Mouse (Mus musculus) cortical plate, adult 2 months (tissue): ENCODE results near the gene Tifab. TPM values are rescaled to one million over a fixed set of nuclear protein-coding genes. Genes with fewer than 3 reads are reported as not detected.

ENCODE experiments used
- H3K27ac ChIP-seq: fragments of 200-500 bp; 2 replicates; pipeline ENCODE4 v1.5.1; 2012; ENCODE audit warnings: low read length, control low read depth, inconsistent platforms; ENCODE audit not compliant: insufficient read depth
- H3K4me1 ChIP-seq: fragments of 200-500 bp; 2 replicates; pipeline ENCODE4 v1.6.1; 2011; ENCODE audit warnings: low read length; ENCODE audit not compliant: control insufficient read depth, insufficient read depth
- H3K4me3 ChIP-seq: fragments of 200-500 bp; 2 replicates; pipeline ENCODE4 v1.5.1; 2011; ENCODE audit warnings: mild to moderate bottlenecking, low read length, control low read depth; ENCODE audit not compliant: insufficient read depth
- CTCF ChIP-seq: fragments of 200-500 bp; IDR thresholded peaks from 2 replicates; pipeline ENCODE4 v1.5.1; 2011; ENCODE audit warnings: mild to moderate bottlenecking, control low read depth, low read length; ENCODE audit not compliant: insufficient read depth; ENCODE audit errors: extremely low read depth
- POLR2A ChIP-seq: fragments of 200-500 bp; IDR thresholded peaks from 2 replicates; pipeline ENCODE4 v1.6.1; 2011; ENCODE audit warnings: mild to moderate bottlenecking, low read length, control low read depth; ENCODE audit not compliant: insufficient read depth; ENCODE audit errors: extremely low read depth
- polyA plus RNA-seq: library from polyadenylated mRNA; depleted of rRNA; stranded (reverse); fragments of >200 nt; gene quantifications from 2 replicates; pipeline ENCODE4 v1.2.3, GENCODE M21; 2012

Tifab gene
- polyA plus RNA-seq, 1 experiment, result 2.4 TPM

DNA sequence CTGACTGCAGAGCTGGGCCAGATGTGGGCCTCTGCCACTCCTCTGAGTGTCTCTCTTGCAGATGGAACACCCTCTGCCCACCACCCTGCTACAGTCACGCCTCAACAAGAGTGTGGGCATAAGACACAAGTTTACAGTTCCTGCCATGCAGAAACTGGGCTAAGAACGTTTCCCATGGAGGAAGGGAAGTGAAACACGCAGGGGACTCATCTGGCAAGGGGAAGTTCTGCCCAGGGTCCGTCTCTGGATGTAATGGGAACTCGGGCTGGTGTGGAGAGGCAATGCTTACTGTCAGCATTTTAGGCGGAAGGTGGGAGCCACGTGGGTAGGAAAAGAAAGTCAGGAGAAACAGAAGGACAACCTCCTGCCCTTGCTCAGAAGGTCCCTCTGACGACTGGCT lies 2.7 kb upstream of the Tifab start:
- Histone ChIP-seq H3K4me3 (no peak overlapping the region), H3K27ac (no peak overlapping the region), H3K4me1 (no peaks in the 10 kb centered on the region)
- TF ChIP-seq CTCF (no peak), POLR2A (no peak)

GRCm38 (mm10) chr13:56176310-56176709 lies 2.4 kb downstream of the Tifab start:
- H3K4me1 ChIP-seq, result no peaks in the 10 kb centered on the region
- no peak overlapping the region for H3K4me3 ChIP-seq
- H3K27ac ChIP-seq, result no peak overlapping the region
- no peak for TF ChIP-seq CTCF
- no peak for TF ChIP-seq POLR2A

DNA sequence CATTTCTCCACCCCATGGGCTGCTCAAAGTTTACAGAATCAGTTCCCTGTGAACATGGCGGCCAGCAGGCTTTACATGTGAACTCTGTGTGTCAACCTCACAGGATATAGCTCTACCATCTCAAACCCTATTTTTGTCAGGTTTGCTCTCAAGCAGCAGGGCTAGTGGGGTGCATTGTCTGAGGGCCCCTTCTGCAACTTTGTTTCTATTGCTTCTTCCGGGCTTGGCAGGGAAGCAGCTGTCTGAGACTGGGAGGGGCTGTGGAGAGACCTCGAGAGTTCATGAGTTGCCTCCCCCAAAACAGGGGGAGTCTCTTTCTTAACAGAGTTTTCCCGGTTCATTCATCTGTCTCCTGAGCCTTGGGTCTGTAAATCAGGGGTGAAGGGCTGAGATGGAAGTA lies 2.8 kb downstream of the Tifab start:
- Histone ChIP-seq H3K27ac (no peak overlapping the region), H3K4me3 (no peak overlapping the region), H3K4me1 (no peaks in the 10 kb centered on the region)
- TF ChIP-seq POLR2A, result no peak
- TF ChIP-seq CTCF, result no peak

GRCm38 (mm10) chr13:56172901-56173545 lies 5.7 kb downstream of the Tifab start:
- Histone ChIP-seq H3K4me1 (no peaks in the 10 kb centered on the region), H3K27ac (no peak overlapping the region), H3K4me3 (no peak overlapping the region)
- TF ChIP-seq CTCF, result no peak
- no peak for TF ChIP-seq POLR2A

GRCm38 (mm10) chr13:56172106-56172505 lies 6.6 kb downstream of the Tifab start:
- Histone ChIP-seq H3K27ac (no peak overlapping the region), H3K4me3 (no peak overlapping the region), H3K4me1 (no peaks in the 10 kb centered on the region)
- TF ChIP-seq POLR2A (no peak), CTCF (no peak)

- no peak overlapping the region for H3K4me3 ChIP-seq
- TF ChIP-seq POLR2A (no peak), CTCF (no peak)
- H3K27ac ChIP-seq, result no peak overlapping the region
- H3K4me1 ChIP-seq, result no peaks in the 10 kb centered on the region
Observed at GRCm38 (mm10) chr13:56168403-56168781, 10.3 kb downstream of the Tifab start.

- Histone ChIP-seq H3K4me3 (no peak overlapping the region), H3K27ac (no peak overlapping the region), H3K4me1 (no peaks in the 10 kb centered on the region)
- TF ChIP-seq CTCF (peak; percentile 70), POLR2A (no peak)
Observed at GRCm38 (mm10) chr13:56167446-56168402, 11.0 kb downstream of the Tifab start.

GRCm38 (mm10) chr13:56165561-56165960 lies 13.1 kb downstream of the Tifab start:
- no peak overlapping the region for H3K27ac ChIP-seq
- TF ChIP-seq CTCF, result no peak
- no peak for TF ChIP-seq POLR2A
- H3K4me1 ChIP-seq, result no peaks in the 10 kb centered on the region
- no peak overlapping the region for H3K4me3 ChIP-seq

- no peak overlapping the region for H3K4me3 ChIP-seq
- TF ChIP-seq POLR2A (no peak), CTCF (no peak)
- H3K4me1 ChIP-seq, result no peaks in the 10 kb centered on the region
- H3K27ac ChIP-seq, result no peak overlapping the region
Observed at GRCm38 (mm10) chr13:56164372-56164771, 14.3 kb downstream of the Tifab start.

DNA sequence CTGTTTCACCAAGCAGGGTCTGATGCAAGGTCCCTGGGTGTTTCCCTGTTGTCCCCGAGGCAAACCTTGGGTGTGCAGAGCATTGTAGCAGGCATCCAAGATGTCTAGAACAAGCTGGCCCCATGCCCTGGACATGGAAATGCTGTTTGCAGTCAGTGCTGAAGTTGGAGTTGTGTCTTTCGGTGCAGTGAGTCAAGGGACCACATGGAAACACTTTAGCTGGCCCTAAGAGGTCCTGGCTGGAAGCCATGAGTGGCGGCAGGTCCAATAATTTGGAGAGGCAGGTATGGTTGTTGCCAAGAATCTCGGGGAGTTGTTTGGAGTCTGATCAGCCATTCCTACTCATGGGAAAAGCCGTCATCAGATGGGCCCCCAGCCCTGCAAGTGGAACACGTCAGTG lies 14.9 kb downstream of the Tifab start:
- no peak overlapping the region for H3K4me3 ChIP-seq
- H3K27ac ChIP-seq, result no peak overlapping the region
- no peak for TF ChIP-seq CTCF
- TF ChIP-seq POLR2A, result no peak
- no peaks in the 10 kb centered on the region for H3K4me1 ChIP-seq
